In the genomic region with DNA sequence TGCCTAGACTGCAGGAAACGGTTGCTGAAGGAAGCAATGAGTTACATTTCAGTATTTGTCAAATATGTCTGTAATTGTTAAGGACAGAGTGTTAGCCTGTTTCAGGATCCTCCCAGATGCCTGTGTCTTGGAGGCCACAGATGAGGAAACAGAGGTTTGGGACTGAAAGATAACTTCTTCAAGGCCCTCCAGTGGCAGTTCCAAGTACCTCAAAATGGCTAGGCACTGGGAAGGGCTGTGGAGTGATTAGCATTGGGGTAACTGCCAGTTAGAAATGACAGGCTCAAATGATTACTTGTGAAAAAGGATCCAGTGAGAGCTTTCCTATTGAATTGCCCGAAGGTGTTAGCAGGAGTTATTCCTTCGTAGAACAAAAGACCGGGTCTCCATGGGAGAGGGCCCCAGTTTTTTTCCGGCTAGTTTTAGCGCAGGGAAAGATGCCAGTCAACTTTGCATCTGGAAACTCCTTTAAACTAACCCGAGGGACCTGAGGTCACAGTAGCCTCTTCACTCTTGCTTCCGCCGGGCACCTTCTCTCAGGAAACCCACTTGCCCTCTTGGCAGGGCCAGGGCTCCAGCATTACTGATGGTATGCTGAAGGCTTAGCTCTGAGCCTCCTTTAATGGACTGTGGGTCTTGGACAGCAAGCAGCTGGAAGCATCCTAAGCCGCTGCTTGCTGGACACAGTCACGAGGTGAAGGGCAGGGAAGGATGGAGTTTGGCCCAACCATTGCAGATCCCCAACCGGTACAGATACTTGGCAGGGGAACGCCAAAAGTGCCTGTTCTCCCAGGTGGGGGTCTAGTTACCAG, we compare ENCODE assay signal across 8 mouse cellular contexts. TPM values are rescaled to one million over a fixed set of nuclear protein-coding genes. Genes with fewer than 3 reads are reported as not detected.
DNase-seq lines count a peak whose midpoint lies in the region; ATAC-seq lines count a peak whose summit lies in the region.

No protein-coding gene starts in this region.

- 61% methylated on average over 13 of the region's 13 CpGs for WGBS in hindbrain, embryonic 13.5 days
- 63% methylated on average over 13 of the region's 13 CpGs for WGBS in midbrain, embryonic 14.5 days

- no peak for ATAC-seq in hindbrain, embryonic 13.5 days (ENCODE audit: low FRiP score)
- ATAC-seq in midbrain, embryonic 14.5 days (ENCODE audit: low FRiP score, low TSS enrichment), result no peak

- H3K27ac ChIP-seq in hindbrain, embryonic 13.5 days, result peak overlapping the region; percentile 18
- H3K27ac ChIP-seq in midbrain, embryonic 14.5 days (replicated peaks; ENCODE audit: low read depth, low read length), result no peak overlapping the region

- no peak overlapping the region for H3K9ac ChIP-seq in hindbrain, embryonic 13.5 days
- no peak overlapping the region for H3K9ac ChIP-seq in midbrain, embryonic 14.5 days (replicated peaks; ENCODE audit: low read length)

- peak; percentile 24 for DNase-seq in kidney, adult 9 months
- DNase-seq in kidney, adult 11 months, result no peak
- peak; percentile 49 for DNase-seq in c-Kit-positive CD71-positive TER-119-positive erythroid progenitor cells, embryonic 14.5 days (ENCODE audit: low spot score)
- peak; percentile 7 for DNase-seq in midbrain, embryonic 14.5 days
- DNase-seq in left cerebral cortex, adult 8-10 months (ENCODE audit: low spot score in 2 of 2), result no peak
- DNase-seq in yolk sac, embryonic 10.5 days (ENCODE audit: low spot score), result no peak
- no peak for DNase-seq in layer of hippocampus, adult 9-11 months

- H3K4me1 ChIP-seq in hindbrain, embryonic 13.5 days (replicated peaks), result peaks cover 33% of the 10 kb centered on the region
- H3K4me1 ChIP-seq in midbrain, embryonic 14.5 days (ENCODE audit: control insufficient read depth, insufficient read depth, low read length), result peaks cover 20% of the 10 kb centered on the region

- no peaks in the 10 kb centered on the region; the same call in 1 of the 2 replicates for H3K36me3 ChIP-seq in hindbrain, embryonic 13.5 days
- peaks cover 9% of the 10 kb centered on the region for H3K36me3 ChIP-seq in midbrain, embryonic 14.5 days (ENCODE audit: control insufficient read depth, insufficient read depth, low read length)

- no peaks in the 10 kb centered on the region for H3K27me3 ChIP-seq in hindbrain, embryonic 13.5 days
- no peaks in the 10 kb centered on the region for H3K27me3 ChIP-seq in midbrain, embryonic 14.5 days (ENCODE audit: control insufficient read depth, insufficient read depth, low read length)

- H3K4me2 ChIP-seq in hindbrain, embryonic 13.5 days, result 0 out of 2 replicates have a peak overlapping the region, but pooled peaks have one; percentile 83
- H3K4me2 ChIP-seq in midbrain, embryonic 14.5 days (ENCODE audit: low read length), result no peak overlapping the region

- H3K9me3 ChIP-seq in hindbrain, embryonic 13.5 days, result no peaks in the 10 kb centered on the region
- no peaks in the 10 kb centered on the region for H3K9me3 ChIP-seq in midbrain, embryonic 14.5 days (ENCODE audit: control insufficient read depth, low read length)

- no peak overlapping the region for H3K4me3 ChIP-seq in hindbrain, embryonic 13.5 days
- H3K4me3 ChIP-seq in midbrain, embryonic 14.5 days (replicated peaks; ENCODE audit: low read depth, low read length), result no peak overlapping the region

RNA-seq across cellular contexts. Expression of a gene that starts 0.5 kb away (rescaled TPM):
- polyA plus RNA-seq in hindbrain, embryonic 13.5 days (2015; fragmentation: Nextera tagmentation; extraction: Ambion mirVana), result 70.7 and 73.5 TPM in 2 replicates
- 72.6 and 76.6 TPM in 2 replicates for polyA plus RNA-seq in midbrain, embryonic 14.5 days (2014; fragmentation: Nextera tagmentation; extraction: Ambion mirVana)
- total RNA-seq in left cerebral cortex, adult 8-10 months (2022), result 100 to 1,000 TPM; 108 to 137 (median 123) TPM

RNA-seq across cellular contexts. Expression of a gene that starts 56.6 kb away (rescaled TPM):
- 1.1 and 2.0 TPM in 2 replicates for polyA plus RNA-seq in hindbrain, embryonic 13.5 days (2015; fragmentation: Nextera tagmentation; extraction: Ambion mirVana)
- polyA plus RNA-seq in midbrain, embryonic 14.5 days (2014; fragmentation: Nextera tagmentation; extraction: Ambion mirVana), result 0.38 and 0.99 TPM in 2 replicates
- under 1 TPM; 0.21 to 0.70 (median 0.58) TPM for total RNA-seq in left cerebral cortex, adult 8-10 months (2022)

Comparison
In these comparisons a context has a peak if more than half of its experiments do, and no peak if none do; other contexts are left out.
1. DNase-seq: peak in kidney, adult 9 months (single experiment), c-Kit-positive CD71-positive TER-119-positive erythroid progenitor cells, embryonic 14.5 days (single experiment) and midbrain, embryonic 14.5 days (single experiment); none in kidney, adult 11 months (single experiment), left cerebral cortex, adult 8-10 months (0 of 2), yolk sac, embryonic 10.5 days (single experiment) and layer of hippocampus, adult 9-11 months (single experiment).